Mouse (Mus musculus) small intestine, adult 2 months (tissue): Measurements from ENCODE around the gene Syngr3.

Source experiments
- CTCF ChIP-seq: fragments of 200-500 bp; IDR thresholded peaks from 2 replicates; pipeline ENCODE4 v1.5.1; 2012; ENCODE audit warnings: low read depth, mild to moderate bottlenecking, control low read depth, inconsistent platforms, low read length, moderate library complexity, mixed read lengths; ENCODE audit not compliant: insufficient replicate concordance, insufficient read length; ENCODE audit errors: extremely low read depth
- POLR2A ChIP-seq: fragments of 200-500 bp; IDR thresholded peaks from 2 replicates; pipeline ENCODE4 v1.6.1; 2012; ENCODE audit warnings: low read depth, mild to moderate bottlenecking, control low read depth, inconsistent platforms, low read length, moderate library complexity

DNA sequence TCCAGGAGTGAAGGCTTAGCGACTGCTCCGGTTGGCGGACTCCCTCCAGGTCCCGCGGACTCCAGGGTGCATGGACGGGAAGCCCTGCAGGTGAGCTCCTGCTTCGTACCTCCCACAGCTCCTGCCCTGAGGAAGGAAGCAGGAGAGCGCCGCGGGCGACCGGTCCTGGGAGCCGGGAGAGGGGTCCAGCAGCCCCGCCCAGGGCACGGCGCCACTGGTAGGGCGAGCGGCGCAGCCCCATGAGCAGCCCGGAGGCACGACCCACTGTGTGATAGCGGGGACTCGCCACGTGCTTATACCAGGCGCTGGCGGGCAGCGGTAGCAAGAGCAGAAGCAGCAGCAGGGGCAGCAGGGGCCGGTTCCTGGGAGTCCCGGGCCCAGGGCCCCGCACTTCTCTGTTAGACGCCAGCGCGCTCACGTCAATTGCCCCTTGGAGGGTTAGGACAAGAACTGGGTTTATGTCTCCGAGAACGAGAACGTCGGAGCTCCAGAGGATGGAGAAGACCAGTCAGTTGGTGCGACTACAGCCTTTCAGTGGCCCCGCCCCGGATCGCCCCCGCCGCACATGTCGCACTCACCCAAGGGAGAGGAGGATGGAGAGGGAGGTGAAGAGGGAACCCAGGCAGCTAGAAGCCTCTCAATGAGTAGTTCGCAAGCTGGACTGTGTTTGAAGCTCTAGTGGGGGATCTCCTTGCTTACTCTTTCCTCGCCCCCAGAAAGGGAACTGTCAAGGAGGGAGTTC, 31.6 kb downstream of the Syngr3 start, which contains the start of gene Npw:
- TF ChIP-seq POLR2A = no peak
- TF ChIP-seq CTCF = no peak
